Mouse (Mus musculus) E14TG2a.4 (cell line): ENCODE results near the gene Tpst1.

Experiments
- CTCF ChIP-seq: conservative IDR thresholded peaks from 2 replicates; pipeline ENCODE4 v1.5.1; 2014; ENCODE audit warnings: low read length
- POU5F1 ChIP-seq: IDR thresholded peaks from 2 replicates; pipeline ENCODE4 v1.6.1; 2014; ENCODE audit warnings: low read length, borderline replicate concordance

GRCm38 (mm10) chr5:130185312-130185711, 112.2 kb downstream of the Tpst1 start:
- TF ChIP-seq CTCF (no peak), POU5F1 (no peak)
